Mouse (Mus musculus) urinary bladder, adult 2 months (tissue): Measurements from ENCODE around the gene Tenm4. TPM values are rescaled to one million over a fixed set of nuclear protein-coding genes. Genes with fewer than 3 reads are reported as not detected.

Experiments used
- DNase-seq: peaks from one replicate; pipeline ENCODE4 v3.0.0; 2022; ENCODE audit warnings: low spot score
- polyA plus RNA-seq: library from polyadenylated mRNA; depleted of rRNA; stranded (reverse); fragments of >200 nt; gene quantifications from 2 replicates; pipeline ENCODE4 v1.2.3, GENCODE M21; 2012

Gene Tenm4
- polyA plus RNA-seq, 1 experiment: 0.65 TPM

- DNase-seq: no peak
Measured at GRCm38 (mm10) chr7:96802216-96802615, 631.2 kb downstream of the Tenm4 start.

- DNase-seq: no peak
Measured at GRCm38 (mm10) chr7:96806561-96806960, 635.5 kb downstream of the Tenm4 start.

GRCm38 (mm10) chr7:96807281-96808058 is 636.4 kb downstream of the Tenm4 start:
- no peak for DNase-seq

GRCm38 (mm10) chr7:96808059-96808646 is 637.1 kb downstream of the Tenm4 start:
- DNase-seq: no peak

- no peak for DNase-seq
Measured at GRCm38 (mm10) chr7:96811691-96812090, 640.6 kb downstream of the Tenm4 start.

GRCm38 (mm10) chr7:96813036-96813435 is 642.0 kb downstream of the Tenm4 start:
- no peak for DNase-seq

- DNase-seq: no peak
Measured at GRCm38 (mm10) chr7:96813497-96814400, 642.7 kb downstream of the Tenm4 start.

- no peak for DNase-seq
Measured at GRCm38 (mm10) chr7:96814581-96814980, 643.5 kb downstream of the Tenm4 start.

GRCm38 (mm10) chr7:96817030-96817674 is 646.1 kb downstream of the Tenm4 start:
- DNase-seq: no peak

GRCm38 (mm10) chr7:96818236-96818916 is 647.3 kb downstream of the Tenm4 start:
- no peak for DNase-seq

GRCm38 (mm10) chr7:96819538-96819937 is 648.5 kb downstream of the Tenm4 start:
- no peak for DNase-seq

- no peak for DNase-seq
Measured at GRCm38 (mm10) chr7:96820343-96820742, 649.3 kb downstream of the Tenm4 start.

- DNase-seq: no peak
Measured at GRCm38 (mm10) chr7:96826101-96826500, 655.1 kb downstream of the Tenm4 start.

- DNase-seq: no peak
Measured at GRCm38 (mm10) chr7:96826672-96827071, 655.6 kb downstream of the Tenm4 start.

- DNase-seq: no peak
Measured at GRCm38 (mm10) chr7:96832551-96832950, 661.5 kb downstream of the Tenm4 start.

GRCm38 (mm10) chr7:96833012-96833411 is 662.0 kb downstream of the Tenm4 start:
- DNase-seq: no peak

- DNase-seq: no peak
Measured at GRCm38 (mm10) chr7:96834681-96835289, 663.7 kb downstream of the Tenm4 start.

- DNase-seq: no peak
Measured at GRCm38 (mm10) chr7:96835313-96835712, 664.3 kb downstream of the Tenm4 start.

- no peak for DNase-seq
Measured at GRCm38 (mm10) chr7:96838271-96838841, 667.3 kb downstream of the Tenm4 start.

GRCm38 (mm10) chr7:96838926-96839325 is 667.9 kb downstream of the Tenm4 start:
- no peak for DNase-seq
